Mouse (Mus musculus) right cerebral cortex, postnatal 25 days (tissue): ENCODE measurements around the gene Hsd17b2.

Source experiments
- DNase-seq: peaks from one replicate; pipeline ENCODE4 v3.0.0; 2022

Hsd17b2 gene

DNA sequence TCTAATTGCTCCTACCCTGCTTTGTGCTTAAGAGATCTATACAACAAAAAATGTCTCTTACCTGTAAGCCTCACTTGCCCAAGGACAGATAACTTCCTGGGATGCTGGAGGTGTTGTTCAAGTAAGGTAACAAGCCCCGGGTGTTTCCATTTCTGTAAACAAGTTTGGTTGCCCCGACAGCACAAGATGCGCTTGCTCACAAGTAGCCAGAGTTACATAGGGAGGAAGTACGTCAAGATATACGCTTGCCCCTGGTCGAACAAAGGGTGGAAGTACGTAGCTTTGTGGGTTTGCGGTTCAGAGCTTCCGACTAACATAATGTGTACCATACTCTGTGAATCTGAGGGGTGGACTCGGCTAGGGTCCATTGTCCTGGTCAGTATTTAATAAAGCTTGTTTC, 74.4 kb downstream of the Hsd17b2 start:
- no peak for DNase-seq

DNA sequence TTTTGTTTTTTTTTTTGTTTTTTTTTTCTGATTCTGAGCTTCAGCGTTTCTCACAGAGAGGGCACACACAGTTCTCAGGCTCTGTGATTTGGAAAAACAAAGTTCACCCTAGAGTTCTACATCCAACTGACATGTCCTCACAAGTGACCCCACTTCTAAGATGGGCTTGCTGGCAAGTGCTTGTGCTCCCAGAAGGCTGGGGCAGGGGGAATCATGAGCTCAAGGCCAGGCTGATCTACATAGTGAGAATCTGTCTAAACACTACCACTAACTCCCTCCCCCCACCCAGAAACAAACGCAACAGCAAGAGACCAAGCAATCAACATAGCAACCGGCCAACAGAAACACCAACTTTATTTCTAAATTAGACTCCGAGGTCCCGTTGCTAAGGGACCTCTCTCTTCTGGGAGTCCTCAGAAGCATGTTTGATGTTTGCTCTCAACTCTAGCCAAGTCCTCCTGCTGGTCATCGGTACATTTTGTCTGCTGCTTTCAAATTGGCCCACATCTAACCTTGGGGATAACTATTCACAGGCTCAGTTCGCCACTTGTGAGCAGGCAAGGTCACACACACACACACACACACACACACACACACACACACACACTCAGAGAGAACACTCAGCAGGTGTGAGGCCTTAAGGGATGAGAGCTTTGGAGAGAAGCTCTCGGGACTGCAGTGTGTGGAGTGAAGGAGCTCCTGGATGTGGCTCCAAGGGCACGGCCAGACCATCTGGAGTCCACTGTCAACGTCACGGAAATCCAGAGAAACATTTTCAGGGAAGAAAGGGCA, 77.0 kb downstream of the Hsd17b2 start:
- DNase-seq: no peak

DNA sequence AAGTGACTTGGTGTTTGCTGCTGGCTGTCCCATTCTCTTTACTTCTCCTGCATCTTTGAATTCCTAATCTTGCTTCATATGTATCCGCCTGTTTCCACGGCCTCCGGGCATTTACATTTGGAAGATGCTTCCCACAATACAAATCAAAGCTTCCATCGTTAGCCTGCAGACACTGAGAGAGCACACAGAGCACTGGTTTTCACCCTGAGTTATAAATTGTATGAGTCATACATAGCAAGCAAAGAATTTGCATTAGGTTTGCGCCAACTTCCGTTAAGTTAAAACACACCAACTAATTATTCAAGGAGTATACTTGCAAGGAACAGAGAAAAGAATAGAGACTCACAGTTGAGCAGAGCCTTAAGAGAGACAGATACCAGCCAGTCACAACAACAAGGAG, 77.6 kb downstream of the Hsd17b2 start:
- DNase-seq: no peak

DNA sequence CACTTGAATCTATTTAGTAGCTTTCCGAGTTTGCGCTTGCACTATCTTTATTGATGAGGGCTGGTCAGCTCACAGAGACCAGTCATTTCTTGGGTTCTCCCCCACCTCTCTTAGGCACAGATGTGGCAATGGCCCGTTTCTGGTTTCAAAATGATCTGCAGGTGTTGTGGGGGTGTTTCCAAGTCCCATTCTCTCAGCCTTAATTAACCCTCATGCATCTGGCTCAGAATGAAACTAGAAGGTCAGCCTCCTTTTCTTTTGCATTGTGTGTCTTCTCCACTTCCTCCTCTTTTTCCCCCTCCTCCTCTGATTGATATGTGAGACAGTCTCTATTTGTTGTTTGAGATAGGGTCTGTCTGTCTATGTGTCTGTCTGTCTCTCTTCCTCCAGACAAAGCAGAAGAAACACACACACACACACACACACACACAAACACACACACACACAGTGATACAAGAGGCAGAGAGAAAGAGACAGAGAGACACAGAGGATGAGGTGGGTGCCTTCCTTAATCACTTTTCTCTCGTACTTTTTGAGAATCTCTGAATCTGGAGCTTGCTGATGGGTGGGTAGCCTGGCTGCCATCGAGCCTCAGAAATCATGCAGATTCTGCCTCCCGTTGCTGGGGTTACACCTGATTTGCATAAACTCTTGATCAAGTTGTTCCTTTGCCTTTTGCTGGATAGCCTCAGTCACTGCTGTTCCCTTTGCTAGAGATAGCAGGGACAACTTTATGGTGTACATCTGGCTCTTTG, 79.8 kb downstream of the Hsd17b2 start:
- DNase-seq: no peak

DNA sequence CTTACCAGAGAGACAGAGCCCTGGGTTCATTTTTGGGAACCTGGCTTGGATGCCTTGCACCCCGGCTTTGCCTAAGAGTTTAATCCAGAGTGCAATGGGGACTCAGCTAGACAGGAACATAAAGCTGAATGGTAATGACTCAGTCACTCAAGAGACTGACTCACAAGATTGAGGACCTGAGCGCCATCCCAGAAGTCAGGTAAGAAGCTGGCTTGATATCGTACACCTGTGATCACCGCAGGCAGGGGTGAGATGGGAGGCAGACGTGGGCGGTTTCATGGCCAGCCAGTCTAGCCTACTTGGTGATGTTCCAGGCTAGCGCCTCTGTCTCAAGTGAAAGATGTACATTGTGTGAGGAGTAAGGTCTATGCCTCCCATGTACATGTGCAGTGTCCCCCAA, 81.3 kb downstream of the Hsd17b2 start:
- no peak for DNase-seq

DNA sequence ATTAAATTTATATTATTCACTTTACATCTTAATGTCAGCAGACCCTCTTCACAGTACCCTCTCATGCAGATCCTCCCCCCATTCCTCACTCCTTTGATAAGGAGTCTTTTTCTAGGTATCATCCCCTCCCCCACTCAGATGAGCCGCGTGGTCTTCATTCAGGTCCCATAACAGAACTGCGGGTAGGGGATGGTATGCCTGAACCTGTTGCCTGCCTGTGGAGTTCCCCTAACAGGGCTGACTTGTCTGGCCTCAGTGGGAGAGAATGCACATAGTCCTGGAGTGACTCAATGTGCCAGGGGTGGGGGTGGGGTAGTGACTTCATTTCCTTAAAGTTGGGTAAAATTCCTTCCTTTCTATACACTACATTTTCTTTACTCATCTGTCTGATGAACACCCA, 84.7 kb downstream of the Hsd17b2 start:
- no peak for DNase-seq

DNA sequence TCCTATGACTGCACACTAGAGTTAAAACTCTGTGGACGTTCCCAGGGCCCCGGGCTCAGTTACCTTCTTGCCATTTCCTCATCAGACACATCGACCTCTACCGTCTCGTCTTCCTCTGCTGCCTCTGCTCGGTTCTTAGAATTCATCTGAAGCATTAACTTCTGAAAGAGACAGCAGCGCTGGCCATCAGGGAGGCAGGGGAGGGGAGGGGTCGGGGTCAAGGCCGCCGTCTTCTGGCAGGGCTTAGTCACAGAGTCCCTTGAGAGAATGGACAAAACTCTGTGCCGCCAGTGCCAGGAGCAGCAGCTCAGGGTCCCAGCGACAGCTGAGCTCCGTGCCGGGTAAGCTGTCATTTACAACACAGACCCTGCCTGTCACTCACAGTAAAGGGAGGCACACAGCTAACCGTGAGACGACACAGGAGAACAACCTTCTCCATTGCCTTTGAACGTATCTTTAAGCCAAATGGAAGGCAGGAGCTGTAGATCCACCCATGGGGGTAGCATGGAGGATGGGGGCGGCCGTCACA, 91.0 kb downstream of the Hsd17b2 start:
- no peak for DNase-seq

DNA sequence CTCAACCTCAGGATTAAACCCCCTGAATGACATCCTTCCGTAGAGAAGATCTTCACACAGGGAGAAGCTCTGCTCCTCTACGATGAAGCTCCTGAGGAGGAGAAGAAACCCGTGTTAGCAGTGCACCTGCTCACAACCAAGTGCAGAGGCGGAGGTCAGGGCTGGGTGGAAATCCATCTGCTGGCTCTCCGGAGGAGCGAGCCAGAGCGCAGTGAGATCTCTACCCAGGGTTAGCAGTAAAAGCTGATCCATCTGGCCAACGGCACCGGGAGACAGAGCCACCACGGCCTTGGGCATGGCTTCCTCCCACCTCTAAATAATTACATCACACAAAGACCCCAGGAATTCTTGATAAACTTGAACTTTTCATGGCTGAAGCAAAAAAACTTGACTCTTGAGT, 92.9 kb downstream of the Hsd17b2 start:
- no peak for DNase-seq

DNA sequence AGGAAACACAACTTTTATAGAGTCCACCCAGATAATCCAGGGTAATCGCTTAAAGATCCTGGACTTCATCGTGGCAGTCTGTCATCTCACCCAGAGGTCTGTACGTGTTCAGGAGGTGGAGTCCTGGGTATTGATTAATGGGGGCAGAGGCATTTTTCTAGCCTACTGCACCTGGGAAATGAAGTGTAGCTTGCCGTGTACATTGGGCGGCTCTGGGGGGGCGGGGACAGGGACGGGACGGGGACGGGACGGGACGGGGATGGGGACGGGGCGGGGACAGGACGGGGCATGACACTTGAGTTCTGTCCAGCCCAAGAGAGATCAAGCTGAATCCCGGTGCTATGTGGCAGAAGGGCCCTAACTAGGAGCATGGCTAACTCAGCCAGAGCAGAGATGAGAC, 94.8 kb downstream of the Hsd17b2 start:
- DNase-seq: no peak

DNA sequence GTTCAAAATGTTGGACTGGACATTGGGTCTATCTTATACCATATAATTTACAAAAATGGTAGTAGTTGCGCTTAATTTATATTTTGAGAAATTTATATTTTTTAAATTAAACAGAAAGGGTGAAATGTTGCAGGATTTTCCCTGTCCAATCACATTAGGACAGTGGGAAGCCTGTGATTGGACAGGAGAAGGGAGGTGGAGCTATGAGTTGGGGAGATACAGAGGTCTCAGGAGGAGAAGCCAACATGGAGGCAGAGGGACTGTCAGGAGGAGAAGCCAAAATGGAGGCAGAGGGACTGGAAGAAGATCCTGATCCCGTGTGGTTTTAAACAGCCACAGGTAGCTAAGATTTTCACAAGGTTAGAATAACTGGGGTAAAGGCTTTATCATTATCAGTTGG, 96.4 kb downstream of the Hsd17b2 start:
- no peak for DNase-seq

DNA sequence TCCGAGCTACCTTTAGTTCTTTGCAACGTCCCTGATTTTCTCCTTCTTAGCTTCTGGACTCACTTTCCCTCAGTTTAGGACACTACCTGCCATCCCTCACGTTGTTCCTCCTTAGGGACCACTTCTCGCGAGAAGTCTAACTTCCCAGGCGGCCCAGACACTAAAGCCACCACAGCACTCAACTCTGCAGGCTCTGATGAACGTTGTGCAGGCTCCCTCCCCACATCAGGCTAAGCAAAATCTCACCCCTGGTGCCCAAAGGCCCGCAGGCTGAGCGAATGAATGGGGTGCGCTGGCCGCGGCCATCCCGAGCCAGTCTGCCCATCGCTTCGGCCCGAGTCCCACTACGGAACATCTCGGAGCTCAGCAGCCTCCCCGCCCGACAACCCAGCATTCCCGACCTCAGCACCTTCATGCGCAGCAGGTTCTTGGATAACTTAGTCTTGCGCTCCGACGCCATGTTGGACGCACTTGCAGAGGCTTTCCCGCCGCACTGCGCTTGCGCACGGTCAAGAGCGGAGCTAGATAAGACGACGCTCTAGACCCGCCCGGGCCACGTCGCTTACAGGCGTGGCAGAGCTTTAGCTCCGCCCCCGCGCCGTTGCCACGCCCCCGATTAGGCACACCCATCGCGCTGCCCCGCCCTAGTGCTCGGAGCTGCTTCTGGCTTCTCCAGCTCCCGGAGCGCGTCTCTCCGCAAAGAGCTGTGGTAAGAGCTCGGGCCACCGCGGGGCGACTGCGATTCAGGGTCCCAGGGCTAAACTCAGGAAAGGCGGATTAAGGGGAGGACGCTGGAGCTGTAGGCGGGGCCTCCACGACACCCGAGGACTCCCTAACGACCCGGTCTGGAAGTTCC, 100.0 kb downstream of the Hsd17b2 start, which contains the start of gene Mphosph6:
TSS of gene Mphosph6 (minus strand) at position 501 of the 856 bp plus-strand sequence.
- DNase-seq: peak; percentile 93

DNA sequence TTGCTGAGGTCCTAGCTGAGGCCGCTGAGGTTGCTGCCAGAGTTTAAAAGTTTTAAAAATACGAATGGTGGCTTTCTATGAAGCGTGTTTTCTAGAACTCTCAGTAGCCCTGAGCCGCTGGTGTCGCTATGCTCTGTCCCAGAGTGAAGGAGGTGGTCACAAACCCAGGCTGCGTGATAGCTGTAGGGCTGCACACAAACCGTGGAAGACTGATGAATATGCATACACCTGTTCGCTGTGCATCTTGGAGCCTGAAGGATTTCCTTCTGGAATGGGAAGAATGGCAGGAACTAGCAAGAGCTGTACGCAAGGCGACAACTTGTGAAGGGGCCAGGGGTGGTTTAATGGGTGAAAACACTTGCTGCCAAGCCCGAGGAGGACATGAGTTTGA, 100.6 kb downstream of the Hsd17b2 start:
- DNase-seq: no peak

DNA sequence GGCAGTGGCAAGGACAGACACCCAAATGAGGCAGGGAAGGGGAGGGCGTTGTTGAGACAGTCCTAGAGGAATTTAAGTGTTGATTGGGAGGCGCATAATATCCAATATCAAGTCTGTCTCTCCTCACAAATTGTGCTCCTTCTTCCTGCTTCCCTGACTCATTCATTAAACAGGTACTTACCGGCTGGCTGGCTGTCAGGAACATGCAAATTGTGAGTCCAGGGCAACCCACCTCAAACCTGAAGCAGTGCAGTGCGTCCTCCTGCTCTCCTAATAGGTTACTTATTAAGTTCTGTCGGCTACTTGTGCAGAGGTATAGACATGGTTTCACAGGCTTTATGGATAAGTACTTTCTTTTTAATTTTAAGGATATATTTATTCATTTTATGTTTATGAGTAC, 103.7 kb downstream of the Hsd17b2 start:
- no peak for DNase-seq
